Mouse (Mus musculus): ENCODE results near the gene Podn.
"Not testable (repeated sequence)": the region's sequence is repeated elsewhere in the genome, so short reads cannot be mapped to it uniquely, and the experiment has no call there.

Podn gene

GRCm38 (mm10) chr4:108096345-108096744 lies at the start of gene Podn:
Gene Podn (minus strand): TSS chr4:108096445.
- no peak for DNase-seq (ENCODE audit: low spot score)

- not testable (repeated sequence) for DNase-seq (ENCODE audit: low spot score)
These were observed 49.3 kb upstream of the Podn start for GRCm38 (mm10) chr4:108145554-108145953.

GRCm38 (mm10) chr4:108144880-108145279 lies 48.6 kb upstream of the Podn start, which contains the start of gene Scp2:
Gene Scp2 (minus strand): TSS chr4:108144998.
- no peak for DNase-seq (ENCODE audit: low spot score)

- no peak for DNase-seq (ENCODE audit: low spot score)
These were observed 47.5 kb upstream of the Podn start for GRCm38 (mm10) chr4:108143778-108144177.

- not testable (repeated sequence) for DNase-seq (ENCODE audit: low spot score)
These were observed 46.9 kb upstream of the Podn start for GRCm38 (mm10) chr4:108143178-108143577.

GRCm38 (mm10) chr4:108136938-108137337 lies 40.7 kb upstream of the Podn start:
- no peak for DNase-seq (ENCODE audit: low spot score)

GRCm38 (mm10) chr4:108130452-108130851 lies 34.2 kb upstream of the Podn start:
- DNase-seq (ENCODE audit: low spot score), result no peak

GRCm38 (mm10) chr4:108128339-108128738 lies 32.1 kb upstream of the Podn start:
- DNase-seq (ENCODE audit: low spot score), result no peak

GRCm38 (mm10) chr4:108127516-108127915 lies 31.3 kb upstream of the Podn start:
- no peak for DNase-seq (ENCODE audit: low spot score)

- DNase-seq (ENCODE audit: low spot score), result no peak
These were observed 30.0 kb upstream of the Podn start for GRCm38 (mm10) chr4:108126260-108126659.

GRCm38 (mm10) chr4:108124104-108124503 lies 27.9 kb upstream of the Podn start:
- no peak for DNase-seq (ENCODE audit: low spot score)

- DNase-seq (ENCODE audit: low spot score), result peak; percentile 93
These were observed 22.0 kb upstream of the Podn start for GRCm38 (mm10) chr4:108117924-108118876.

- no peak for DNase-seq (ENCODE audit: low spot score)
These were observed 21.2 kb upstream of the Podn start for GRCm38 (mm10) chr4:108117488-108117887.

- no peak for DNase-seq (ENCODE audit: low spot score)
These were observed 20.2 kb upstream of the Podn start for GRCm38 (mm10) chr4:108116466-108116865.

GRCm38 (mm10) chr4:108110706-108111105 lies 14.5 kb upstream of the Podn start:
- no peak for DNase-seq (ENCODE audit: low spot score)

- DNase-seq (ENCODE audit: low spot score), result no peak
These were observed 13.5 kb upstream of the Podn start for GRCm38 (mm10) chr4:108109728-108110127.

- DNase-seq (ENCODE audit: low spot score), result no peak
These were observed 3.4 kb downstream of the Podn start for GRCm38 (mm10) chr4:108092741-108093397.

- no peak for DNase-seq (ENCODE audit: low spot score)
These were observed 12.3 kb downstream of the Podn start for GRCm38 (mm10) chr4:108083993-108084392.

GRCm38 (mm10) chr4:108083032-108083735 lies 13.1 kb downstream of the Podn start:
- no peak for DNase-seq (ENCODE audit: low spot score)

GRCm38 (mm10) chr4:108082401-108082806 lies 13.8 kb downstream of the Podn start:
- no peak for DNase-seq (ENCODE audit: low spot score)

GRCm38 (mm10) chr4:108080876-108081275 lies 15.4 kb downstream of the Podn start:
- DNase-seq (ENCODE audit: low spot score), result no peak

- DNase-seq (ENCODE audit: low spot score), result no peak
These were observed 16.5 kb downstream of the Podn start for GRCm38 (mm10) chr4:108079762-108080161.
